Mouse (Mus musculus) lung, postnatal 0 days (tissue): Measurements from ENCODE around the gene Ier5.

ENCODE experiments used
- CTCF ChIP-seq: IDR thresholded peaks from 2 replicates; pipeline ENCODE4 v1.5.1; 2016; ENCODE audit warnings: antibody characterized with exemption, mild to moderate bottlenecking
- EP300 ChIP-seq: IDR thresholded peaks from 2 replicates; pipeline ENCODE4 v1.6.1; 2016; ENCODE audit warnings: antibody characterized with exemption, mild to moderate bottlenecking, control low read depth

- TF ChIP-seq EP300 (no peak), CTCF (no peak)
Measured at GRCm38 (mm10) chr1:155088046-155088445, 11.4 kb downstream of the Ier5 start.
